Mouse (Mus musculus) cerebellum, adult 2 months (tissue): Measurements from ENCODE around the gene Ppp1r1c. TPM values are rescaled to one million over a fixed set of nuclear protein-coding genes. Genes with fewer than 3 reads are reported as not detected.

Experiments
- DNase-seq, 2 experiments: peaks; one replicate each; pipeline ENCODE4 v3.0.0; 2021
- H3K27ac ChIP-seq: fragments of 200-500 bp; 2 replicates; pipeline ENCODE4 v1.5.1; 2012; ENCODE audit warnings: low read length, control low read depth, inconsistent platforms; ENCODE audit not compliant: insufficient read depth
- H3K27me3 ChIP-seq: fragments of 200-500 bp; 2 replicates; pipeline ENCODE4 v1.6.1; 2012; ENCODE audit warnings: inconsistent platforms, mild to moderate bottlenecking, low read length, moderate library complexity; ENCODE audit not compliant: control insufficient read depth, insufficient read depth
- H3K4me1 ChIP-seq: fragments of 200-500 bp; 2 replicates; pipeline ENCODE4 v1.6.1; 2011; ENCODE audit warnings: low read length; ENCODE audit not compliant: control insufficient read depth, insufficient read depth
- H3K4me3 ChIP-seq: fragments of 200-500 bp; replicated peaks from 2 replicates; pipeline ENCODE3; 2011; ENCODE audit warnings: mild to moderate bottlenecking, low read depth, low read length, control low read depth; ENCODE audit not compliant: insufficient read depth
- CTCF ChIP-seq: fragments of 200-500 bp; IDR thresholded peaks from 2 replicates; pipeline ENCODE4 v1.5.1; 2011; ENCODE audit warnings: low read depth, mild to moderate bottlenecking, control low read depth, low read length, moderate library complexity, borderline replicate concordance; ENCODE audit not compliant: insufficient read depth
- POLR2A ChIP-seq: fragments of 200-500 bp; IDR thresholded peaks from 2 replicates; pipeline ENCODE4 v1.6.1; 2011; ENCODE audit warnings: low read length, control low read depth, borderline replicate concordance; ENCODE audit not compliant: insufficient read depth
- WGBS: fragments of 180-500 bp; shearing (Covaris S2); methylation state at CpG from one replicate; pipeline ENCODE4 v1.1.7; 2018; 5-methylcytosine and 5-hydroxymethylcytosine counted together
- polyA plus RNA-seq: library from polyadenylated mRNA; depleted of rRNA; stranded (reverse); fragments of >200 nt; gene quantifications from 2 replicates; pipeline ENCODE4 v1.2.3, GENCODE M21; 2012

Ppp1r1c gene
- polyA plus RNA-seq, 1 experiment = 0.25 TPM

DNA sequence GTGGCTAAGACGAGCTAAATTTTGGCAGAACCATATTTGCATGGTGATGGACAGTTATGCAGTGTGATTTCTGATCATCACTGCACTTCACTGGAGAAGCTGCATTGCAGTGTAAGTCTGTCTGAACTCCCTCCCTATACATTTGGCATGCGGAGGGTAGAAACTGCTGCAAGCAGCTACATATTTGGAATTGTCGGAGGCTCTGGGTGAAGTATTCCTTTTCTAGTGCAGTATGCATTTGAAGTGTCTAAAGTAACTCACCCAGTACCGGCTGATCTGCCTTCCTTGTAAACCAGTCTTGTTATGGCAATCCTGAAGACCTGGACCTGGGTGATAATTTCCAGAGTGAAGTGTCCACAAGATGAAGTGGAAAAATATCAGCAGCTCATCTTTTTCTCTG, 25.9 kb upstream of the Ppp1r1c start:
- no peak for DNase-seq
- Histone ChIP-seq H3K4me3 (no peak overlapping the region), H3K4me1 (no peaks in the 10 kb centered on the region), H3K27ac (no peak overlapping the region), H3K27me3 (no peaks in the 10 kb centered on the region)
- no peak for TF ChIP-seq CTCF
- no peak for TF ChIP-seq POLR2A
- 92% methylated on average over 4 of the region's 4 CpGs for WGBS

DNA sequence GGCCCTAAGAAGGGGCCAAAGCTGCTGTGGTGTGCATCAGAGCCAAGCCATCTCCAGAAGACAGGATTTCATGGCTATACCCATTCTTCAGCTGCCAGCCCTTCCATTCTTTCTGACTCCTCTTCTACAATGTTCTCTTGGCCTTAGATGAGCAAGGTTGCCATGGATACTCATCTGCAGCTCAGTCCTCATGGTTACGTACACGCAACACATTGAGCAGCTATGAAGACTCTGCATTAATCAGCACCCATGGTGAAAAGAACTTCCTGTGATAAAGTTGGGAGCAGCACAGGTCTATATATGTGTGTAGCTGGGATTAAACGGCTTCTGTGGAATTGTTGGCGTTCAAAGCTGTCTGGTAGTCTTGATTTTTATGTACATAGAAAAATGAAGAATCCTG, 24.3 kb upstream of the Ppp1r1c start:
- H3K4me3 ChIP-seq = no peak overlapping the region
- TF ChIP-seq CTCF (no peak), POLR2A (no peak)
- WGBS = 77% methylated on average over 4 of the region's 4 CpGs
- no peak overlapping the region for H3K27ac ChIP-seq
- DNase-seq = no peak
- H3K27me3 ChIP-seq = no peaks in the 10 kb centered on the region
- no peaks in the 10 kb centered on the region for H3K4me1 ChIP-seq

GRCm38 (mm10) chr2:79690838-79691237, 16.7 kb upstream of the Ppp1r1c start:
- TF ChIP-seq POLR2A = no peak
- TF ChIP-seq CTCF = no peak
- 82% methylated on average over 3 of the region's 3 CpGs for WGBS
- DNase-seq = no peak
- H3K27ac ChIP-seq = no peak overlapping the region
- no peaks in the 10 kb centered on the region for H3K4me1 ChIP-seq
- H3K4me3 ChIP-seq = no peak overlapping the region
- no peaks in the 10 kb centered on the region for H3K27me3 ChIP-seq

DNA sequence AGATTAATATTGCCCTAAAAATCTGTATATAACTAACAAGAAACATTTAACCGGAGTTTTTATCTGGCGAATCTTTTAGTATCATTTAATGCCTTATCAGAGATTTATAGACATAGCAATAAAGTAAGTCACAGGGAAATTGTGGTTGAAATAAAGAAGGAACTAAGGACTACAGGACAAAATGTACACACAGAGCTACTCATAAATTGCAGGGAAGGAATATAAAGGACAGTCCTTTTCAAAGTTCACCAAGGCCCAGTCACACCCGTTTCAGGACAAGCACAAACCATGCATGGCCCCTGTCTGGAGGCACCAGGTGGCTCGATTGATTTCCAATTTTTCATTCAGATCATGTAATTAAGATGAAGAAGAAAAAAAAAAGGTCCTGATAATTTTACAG, 12.4 kb upstream of the Ppp1r1c start:
- Histone ChIP-seq H3K27me3 (no peaks in the 10 kb centered on the region), H3K4me1 (no peaks in the 10 kb centered on the region), H3K4me3 (no peak overlapping the region), H3K27ac (no peak overlapping the region)
- TF ChIP-seq CTCF = no peak
- no peak for TF ChIP-seq POLR2A
- no peak for DNase-seq
- 90% methylated on average over 4 of the region's 4 CpGs for WGBS

DNA sequence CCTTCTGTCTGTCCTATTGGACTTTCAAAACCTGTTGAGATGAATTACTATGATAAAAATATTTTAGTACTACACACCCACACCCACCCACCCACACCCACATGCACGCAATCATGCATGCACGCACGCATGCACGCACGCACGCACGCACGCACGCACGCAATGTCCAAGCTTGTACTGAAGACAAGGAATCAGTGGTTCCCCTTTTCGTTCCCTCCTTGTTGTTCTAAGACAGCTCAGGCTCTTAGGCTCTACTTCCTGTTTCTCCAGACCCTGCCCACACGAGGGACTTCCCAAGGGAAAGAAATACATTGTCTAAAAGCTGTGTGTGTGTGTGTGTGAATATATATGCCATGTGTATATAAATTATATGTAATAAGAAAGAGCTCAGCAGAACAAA, 11.6 kb upstream of the Ppp1r1c start:
- WGBS = 93% methylated on average over 12 of the region's 12 CpGs
- H3K27me3 ChIP-seq = no peaks in the 10 kb centered on the region
- H3K4me1 ChIP-seq = no peaks in the 10 kb centered on the region
- no peak for TF ChIP-seq CTCF
- TF ChIP-seq POLR2A = no peak
- DNase-seq = no peak
- no peak overlapping the region for H3K4me3 ChIP-seq
- no peak overlapping the region for H3K27ac ChIP-seq

- WGBS = 89% methylated on average over 10 of the region's 10 CpGs
- no peaks in the 10 kb centered on the region for H3K27me3 ChIP-seq
- no peaks in the 10 kb centered on the region for H3K4me1 ChIP-seq
- TF ChIP-seq POLR2A (no peak), CTCF (no peak)
- no peak overlapping the region for H3K4me3 ChIP-seq
- no peak for DNase-seq
- no peak overlapping the region for H3K27ac ChIP-seq
Observed at GRCm38 (mm10) chr2:79696478-79697230, 10.9 kb upstream of the Ppp1r1c start.

DNA sequence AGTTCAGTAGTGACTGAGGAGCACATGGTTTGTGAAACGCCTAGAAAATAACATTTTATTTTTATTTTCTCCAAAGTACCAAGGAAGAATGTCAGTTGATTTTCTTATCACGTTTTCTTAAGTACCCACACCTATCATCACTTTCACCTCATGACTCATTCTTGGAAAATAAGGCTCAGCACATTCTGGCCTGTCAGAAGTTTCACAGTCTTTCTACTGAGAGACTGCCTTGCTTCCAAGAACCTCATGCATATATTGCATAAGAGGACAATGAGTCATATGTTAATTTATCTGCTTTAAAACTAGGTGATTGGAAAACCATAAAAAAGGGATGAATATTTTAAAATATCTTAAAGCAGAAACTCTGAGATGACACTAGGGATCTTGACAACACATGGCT, 9.4 kb upstream of the Ppp1r1c start:
- Histone ChIP-seq H3K4me3 (no peak overlapping the region), H3K27me3 (no peaks in the 10 kb centered on the region), H3K4me1 (no peaks in the 10 kb centered on the region), H3K27ac (no peak overlapping the region)
- no peak for DNase-seq
- TF ChIP-seq POLR2A (no peak), CTCF (no peak)
- 71% methylated on average over 2 of the region's 2 CpGs for WGBS

GRCm38 (mm10) chr2:79704773-79705172, 2.8 kb upstream of the Ppp1r1c start:
- TF ChIP-seq POLR2A = no peak
- no peak for TF ChIP-seq CTCF
- no peaks in the 10 kb centered on the region for H3K4me1 ChIP-seq
- H3K27ac ChIP-seq = no peak overlapping the region
- H3K4me3 ChIP-seq = no peak overlapping the region
- DNase-seq = no peak
- 87% methylated on average over 2 of the region's 2 CpGs for WGBS
- H3K27me3 ChIP-seq = no peaks in the 10 kb centered on the region
